In genomic region chr6:31266441-31267040, GRCm38 (mm10) we compare ENCODE assay signal across 24 mouse cellular contexts.
DNase-seq lines count a peak whose midpoint lies in the region; ATAC-seq lines count a peak whose summit lies in the region.
"Had no signal": no experiment of that assay in that cellular context is flagged by ENCODE, and none has a peak within 500 bp of the region (broad histone marks: within the 10 kb centered on the region; RNA-seq: fewer than 3 reads in every experiment).

No protein-coding gene starts in this region.

- H3K27ac ChIP-seq in heart, embryonic 12.5 days (ENCODE audit: poor library complexity, severe bottlenecking) = no peak overlapping the region
- no peak overlapping the region for H3K27ac ChIP-seq in midbrain, embryonic 14.5 days (replicated peaks; ENCODE audit: low read depth, low read length)
- H3K27ac ChIP-seq: forebrain, embryonic 10.5 days; forebrain, embryonic 13.5 days; heart, adult 2 months; heart, embryonic 10.5 days; hindbrain, embryonic 12.5 days; hindbrain, embryonic 15.5 days had no signal

- H3K9me3 ChIP-seq in heart, embryonic 12.5 days (replicated peaks) = no peaks in the 10 kb centered on the region
- H3K9me3 ChIP-seq in midbrain, embryonic 14.5 days (ENCODE audit: control insufficient read depth, low read length) = no peaks in the 10 kb centered on the region
- H3K9me3 ChIP-seq: forebrain, embryonic 10.5 days; forebrain, embryonic 13.5 days; G1E; heart, embryonic 10.5 days; hindbrain, embryonic 12.5 days; hindbrain, embryonic 15.5 days had no signal

- no peak overlapping the region for H3K4me2 ChIP-seq in heart, embryonic 12.5 days
- no peak overlapping the region for H3K4me2 ChIP-seq in midbrain, embryonic 14.5 days (ENCODE audit: low read length)
- H3K4me2 ChIP-seq: forebrain, embryonic 13.5 days; hindbrain, embryonic 12.5 days; hindbrain, embryonic 15.5 days had no signal

- intact Hi-C loops in left cerebral cortex, postnatal 14 days (cut with DNase I) = no loop called here

- H3K9ac ChIP-seq in heart, embryonic 12.5 days = no peak overlapping the region
- no peak overlapping the region for H3K9ac ChIP-seq in midbrain, embryonic 14.5 days (replicated peaks; ENCODE audit: low read length)
- H3K9ac ChIP-seq: forebrain, embryonic 13.5 days; hindbrain, embryonic 12.5 days; hindbrain, embryonic 15.5 days had no signal

- ATAC-seq in heart, embryonic 12.5 days (ENCODE audit: insufficient number of reproducible peaks, low FRiP score) = no peak
- ATAC-seq in midbrain, embryonic 14.5 days (ENCODE audit: low FRiP score, low TSS enrichment) = no peak
- ATAC-seq: activated CD4-positive, CD25-positive, alpha-beta regulatory T cell, adult 4 months; forebrain, embryonic 13.5 days; forebrain, embryonic 16.5 days; Patski had no signal

- no peaks in the 10 kb centered on the region for H3K36me3 ChIP-seq in heart, embryonic 12.5 days
- no peaks in the 10 kb centered on the region for H3K36me3 ChIP-seq in midbrain, embryonic 14.5 days (ENCODE audit: control insufficient read depth, insufficient read depth, low read length)
- H3K36me3 ChIP-seq: forebrain, embryonic 10.5 days; G1E; heart, embryonic 10.5 days; hindbrain, embryonic 12.5 days; hindbrain, embryonic 15.5 days had no signal

- H3K27me3 ChIP-seq in heart, embryonic 12.5 days (replicated peaks) = 0 out of 2 replicates have a peak, but pooled peaks cover 6% of the 10 kb centered on the region
- no peaks in the 10 kb centered on the region for H3K27me3 ChIP-seq in midbrain, embryonic 14.5 days (ENCODE audit: control insufficient read depth, insufficient read depth, low read length)
- H3K27me3 ChIP-seq: forebrain, embryonic 13.5 days; hindbrain, embryonic 12.5 days; hindbrain, embryonic 15.5 days; Patski had no signal

- no peak overlapping the region for H3K4me3 ChIP-seq in heart, embryonic 12.5 days
- no peak overlapping the region for H3K4me3 ChIP-seq in midbrain, embryonic 14.5 days (replicated peaks; ENCODE audit: low read depth, low read length)
- H3K4me3 ChIP-seq: forebrain, embryonic 10.5 days; forebrain, embryonic 13.5 days; heart, adult 2 months; heart, embryonic 10.5 days; hindbrain, embryonic 12.5 days; hindbrain, embryonic 15.5 days had no signal

- no peaks in the 10 kb centered on the region for H3K4me1 ChIP-seq in heart, embryonic 12.5 days (replicated peaks)
- no peaks in the 10 kb centered on the region for H3K4me1 ChIP-seq in midbrain, embryonic 14.5 days (ENCODE audit: control insufficient read depth, insufficient read depth, low read length)
- H3K4me1 ChIP-seq: forebrain, embryonic 10.5 days; forebrain, embryonic 13.5 days; heart, embryonic 10.5 days; hindbrain, embryonic 12.5 days; hindbrain, embryonic 15.5 days had no signal

- 60% methylated on average over 17 of the region's 17 CpGs for WGBS in heart, embryonic 12.5 days
- 78% methylated on average over 17 of the region's 17 CpGs for WGBS in midbrain, embryonic 14.5 days

- DNase-seq in heart, adult 11 months = peak; percentile 86
- peak; percentile 63 for DNase-seq in ES-CJ7 (ENCODE audit: low read depth, low spot score)
- peak; percentile 61 for DNase-seq in ZHBTc4 (ENCODE audit: low read depth, low spot score)
- DNase-seq in midbrain, embryonic 14.5 days = no peak
- no peak for DNase-seq in left cerebral cortex, postnatal 14 days (ENCODE audit: low spot score in 2 of 2)
- no peak for DNase-seq in left cerebral cortex, adult 11 months (ENCODE audit: low spot score)
- DNase-seq: adrenal gland, adult 8-10 months; adrenal gland, postnatal 36 days; cerebellum, adult 18-20 months; cerebellum, adult 9-10 months; cerebellum, postnatal 14 days; gastrocnemius, postnatal 10 days; gastrocnemius, postnatal 36 days; heart, adult 2 months had no signal

Comparison
In these comparisons a context has a peak if more than half of its experiments do, and no peak if none do; other contexts are left out.
1. DNase-seq: peak in heart, adult 11 months (single experiment), ES-CJ7 (single experiment) and ZHBTc4 (single experiment); none in midbrain, embryonic 14.5 days (single experiment), left cerebral cortex, postnatal 14 days (0 of 2) and left cerebral cortex, adult 11 months (single experiment).